Mouse (Mus musculus) embryonic facial prominence, embryonic 14.5 days (tissue): Measurements from ENCODE around the gene Pfn1. TPM values are rescaled to one million over a fixed set of nuclear protein-coding genes. Genes with fewer than 3 reads are reported as not detected.

Experiments used
- ATAC-seq: fragments of 200-750 bp; cut with Nextera tagmentation; 2 replicates; pipeline ENCODE4 v1.8.0; 2017; ENCODE audit warnings: low read depth, moderate number of reproducible peaks, moderate TSS enrichment
- DNase-seq: peaks from one replicate; pipeline ENCODE4 v3.0.0-alpha.2; 2015; ENCODE audit warnings: low spot score
- H3K27ac ChIP-seq: fragments of 300-500 bp; sonication (generic); replicated peaks from 2 replicates; pipeline ENCODE4 v1.5.1; 2014; ENCODE audit warnings: low read depth, mild to moderate bottlenecking, low read length, moderate library complexity
- H3K27me3 ChIP-seq: fragments of 300-500 bp; sonication (generic); replicated peaks from 2 replicates; pipeline ENCODE4 v1.6.1; 2014; ENCODE audit warnings: low read length; ENCODE audit not compliant: control insufficient read depth, insufficient read depth
- H3K36me3 ChIP-seq: fragments of 300-500 bp; sonication (generic); 2 replicates; pipeline ENCODE4 v1.6.1; 2014; ENCODE audit warnings: low read length, mixed read lengths; ENCODE audit not compliant: control insufficient read depth, insufficient read depth
- H3K4me1 ChIP-seq: fragments of 300-500 bp; sonication (generic); 2 replicates; pipeline ENCODE4 v1.6.1; 2014; ENCODE audit warnings: antibody characterized with exemption, low read length; ENCODE audit not compliant: control insufficient read depth, insufficient read depth
- H3K4me2 ChIP-seq: fragments of 300-500 bp; sonication (generic); 2 replicates; pipeline ENCODE4 v1.6.1; 2014; ENCODE audit warnings: low read depth, mild to moderate bottlenecking, low read length, moderate library complexity, mixed read lengths
- H3K4me3 ChIP-seq: fragments of 300-500 bp; sonication (generic); 2 replicates; pipeline ENCODE4 v1.5.1; 2014; ENCODE audit warnings: low read depth, mild to moderate bottlenecking, low read length
- H3K9ac ChIP-seq: fragments of 300-500 bp; sonication (generic); 2 replicates; pipeline ENCODE4 v1.6.1; 2014; ENCODE audit warnings: low read depth, mild to moderate bottlenecking, low read length, moderate library complexity, mixed read lengths
- H3K9me3 ChIP-seq: fragments of 300-500 bp; sonication (generic); 2 replicates; pipeline ENCODE4 v1.6.1; 2016; ENCODE audit warnings: low read length; ENCODE audit not compliant: control insufficient read depth
- WGBS: fragments of 180-500 bp; shearing (Covaris S2); extraction: QIAGEN DNeasy Blood & Tissue Kit; methylation state at CpG from one replicate; pipeline ENCODE4 v1.1.7; 2014; 5-methylcytosine and 5-hydroxymethylcytosine counted together
- polyA plus RNA-seq: library from polyadenylated mRNA; unstranded; fragments of >200 nt; fragmentation: Nextera tagmentation; extraction: Ambion mirVana; gene quantifications from 2 replicates; pipeline ENCODE4 v1.2.1, GENCODE M21; 2014

Gene Pfn1
- polyA plus RNA-seq, 1 experiment from 2014 or later = 1,605 TPM

DNA sequence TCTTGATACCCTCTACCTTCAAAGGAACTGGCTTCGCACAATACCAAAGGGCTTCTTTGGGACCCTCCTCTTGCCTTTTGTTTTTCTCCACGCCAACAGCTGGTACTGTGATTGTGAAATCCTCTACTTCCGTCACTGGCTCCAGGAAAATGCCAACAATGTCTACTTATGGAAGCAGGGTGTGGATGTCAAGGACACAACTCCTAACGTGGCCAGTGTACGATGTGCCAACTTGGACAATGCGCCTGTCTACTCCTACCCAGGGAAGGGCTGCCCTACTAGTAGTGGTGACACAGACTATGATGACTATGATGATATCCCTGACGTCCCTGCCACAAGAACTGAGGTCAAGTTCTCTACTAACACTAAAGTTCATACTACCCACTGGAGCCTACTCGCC lies 14.5 kb downstream of the Pfn1 start:
- Histone ChIP-seq H3K36me3 (peaks cover 17% of the 10 kb centered on the region), H3K9me3 (no peaks in the 10 kb centered on the region), H3K4me3 (no peak overlapping the region), H3K27me3 (no peaks in the 10 kb centered on the region), H3K4me1 (no peaks in the 10 kb centered on the region), H3K27ac (no peak overlapping the region), H3K4me2 (no peak overlapping the region), H3K9ac (no peak overlapping the region)
- DNase-seq = no peak
- no peak for ATAC-seq
- WGBS = 89% methylated on average over 8 of the region's 8 CpGs

DNA sequence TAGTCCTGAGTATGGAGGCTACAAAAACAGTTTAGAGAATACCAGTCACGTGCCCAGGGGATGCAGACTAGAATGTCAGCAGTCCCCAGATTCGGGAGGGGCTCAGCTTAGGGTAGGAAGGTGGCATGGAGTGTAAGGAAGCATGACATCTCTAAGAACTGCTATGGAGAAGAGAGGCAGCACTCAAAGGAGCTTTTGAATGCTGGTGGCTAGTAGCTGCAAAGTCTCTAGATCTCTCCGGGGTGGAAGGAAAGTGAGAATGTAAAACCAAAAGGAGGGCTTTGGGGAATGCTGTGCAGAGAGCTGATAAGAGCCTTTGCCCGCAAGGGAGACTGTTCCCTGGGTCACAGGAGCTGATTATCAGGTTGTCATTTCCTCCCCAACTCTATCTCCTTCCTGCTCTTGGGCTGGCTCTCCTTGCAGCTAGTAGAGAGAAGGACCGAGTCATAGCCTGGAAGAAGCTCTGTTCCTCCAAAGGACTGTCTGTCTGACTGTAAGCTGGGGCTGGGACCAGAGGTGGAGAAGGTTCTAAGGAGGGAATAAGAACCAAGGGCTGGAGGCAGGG lies 15.6 kb downstream of the Pfn1 start, which contains the start of gene Gp1ba:
Gp1ba (plus strand) TSS at position 409 of the 565 bp plus-strand sequence.
- no peaks in the 10 kb centered on the region for H3K4me1 ChIP-seq
- H3K27ac ChIP-seq = no peak within 1 kb of the TSS
- WGBS = 46% methylated on average over 5 of the region's 5 CpGs
- 0 out of 2 replicates have a peak, but pooled peaks cover 5% of the 10 kb centered on the region for H3K36me3 ChIP-seq
- no peak within 1 kb of the TSS for H3K9ac ChIP-seq
- DNase-seq (no peak), ATAC-seq (no peak)
- no peak within 1 kb of the TSS for H3K4me3 ChIP-seq
- H3K9me3 ChIP-seq = no peaks in the 10 kb centered on the region
- no peak within 1 kb of the TSS for H3K4me2 ChIP-seq
- no peaks in the 10 kb centered on the region for H3K27me3 ChIP-seq

DNA sequence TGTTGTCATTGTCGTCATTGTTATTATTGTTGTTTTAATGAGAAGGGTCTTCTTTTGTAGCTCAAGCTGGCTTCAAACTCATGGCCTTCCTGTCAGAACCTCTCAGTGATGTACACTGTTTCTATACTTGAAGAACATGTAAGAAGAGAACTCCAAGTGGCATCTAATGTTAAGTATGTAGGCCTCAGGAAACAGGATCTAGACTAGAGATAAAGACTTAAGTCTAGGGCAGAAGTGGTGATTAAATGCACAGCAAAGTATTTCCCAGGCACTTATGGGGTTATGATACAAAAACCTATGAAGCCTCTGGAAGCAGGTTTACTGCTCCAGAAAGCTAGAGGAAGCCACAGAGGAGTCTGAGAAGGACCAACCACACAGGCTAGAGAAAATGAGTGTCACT lies 16.2 kb downstream of the Pfn1 start:
- no peak for DNase-seq
- Histone ChIP-seq H3K9me3 (no peaks in the 10 kb centered on the region), H3K4me2 (no peak overlapping the region), H3K9ac (no peak overlapping the region), H3K4me1 (no peaks in the 10 kb centered on the region), H3K4me3 (no peak overlapping the region), H3K27ac (no peak overlapping the region), H3K36me3 (0 out of 2 replicates have a peak, but pooled peaks cover 5% of the 10 kb centered on the region), H3K27me3 (no peaks in the 10 kb centered on the region)
- WGBS = 74% methylated on average over 1 of the region's 1 CpGs
- ATAC-seq = no peak

DNA sequence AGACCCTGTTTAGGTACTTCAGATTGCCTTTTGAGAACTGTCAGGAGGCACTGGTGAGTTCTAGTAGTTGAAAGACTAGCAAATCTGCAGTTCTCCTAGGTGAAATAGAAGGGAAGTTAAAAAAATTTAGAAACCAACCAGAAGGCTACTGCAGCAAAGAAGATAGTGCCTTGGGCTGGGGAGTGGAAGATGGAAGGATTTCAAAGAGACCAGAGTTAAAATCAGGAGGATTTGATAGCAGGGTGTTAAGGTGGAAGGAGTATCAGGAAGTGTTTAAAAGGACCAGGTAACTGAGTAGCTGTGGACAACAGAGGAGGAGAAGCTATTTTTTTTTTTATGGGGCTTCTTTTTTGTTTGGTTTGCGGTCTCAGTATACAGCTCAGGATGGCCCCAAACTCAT lies 16.7 kb downstream of the Pfn1 start:
- Histone ChIP-seq H3K4me2 (no peak overlapping the region), H3K4me1 (no peaks in the 10 kb centered on the region), H3K9me3 (no peaks in the 10 kb centered on the region), H3K9ac (no peak overlapping the region), H3K27me3 (no peaks in the 10 kb centered on the region), H3K36me3 (0 out of 2 replicates have a peak, but pooled peaks cover 1% of the 10 kb centered on the region), H3K27ac (no peak overlapping the region), H3K4me3 (no peak overlapping the region)
- WGBS = 95% methylated on average over 1 of the region's 1 CpGs
- ATAC-seq (no peak), DNase-seq (no peak)

DNA sequence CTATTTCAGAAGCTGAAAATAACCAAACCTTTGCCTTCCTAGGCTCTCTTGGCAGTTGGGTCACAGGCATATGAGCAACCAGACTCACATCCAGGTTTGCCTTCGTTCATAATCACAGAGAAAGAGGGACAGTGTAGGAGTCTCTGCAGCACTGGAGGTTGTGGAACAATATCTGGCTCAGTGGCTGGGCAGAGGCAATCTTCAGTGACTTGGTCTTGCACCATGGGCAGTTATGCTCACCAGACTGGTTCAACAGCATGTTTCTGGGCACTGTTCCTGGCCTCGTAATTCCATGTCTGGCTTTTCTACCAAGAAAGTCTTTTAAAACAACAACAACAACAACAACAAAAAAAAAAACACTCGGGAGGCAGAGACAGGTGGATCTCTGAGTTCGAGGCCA lies 18.8 kb downstream of the Pfn1 start:
- Histone ChIP-seq H3K4me1 (no peaks in the 10 kb centered on the region), H3K9ac (no peak overlapping the region), H3K27ac (no peak overlapping the region), H3K36me3 (no peaks in the 10 kb centered on the region), H3K9me3 (no peaks in the 10 kb centered on the region), H3K4me3 (no peak overlapping the region), H3K27me3 (no peaks in the 10 kb centered on the region), H3K4me2 (no peak overlapping the region)
- DNase-seq (no peak), ATAC-seq (no peak)
- 81% methylated on average over 4 of the region's 4 CpGs for WGBS

DNA sequence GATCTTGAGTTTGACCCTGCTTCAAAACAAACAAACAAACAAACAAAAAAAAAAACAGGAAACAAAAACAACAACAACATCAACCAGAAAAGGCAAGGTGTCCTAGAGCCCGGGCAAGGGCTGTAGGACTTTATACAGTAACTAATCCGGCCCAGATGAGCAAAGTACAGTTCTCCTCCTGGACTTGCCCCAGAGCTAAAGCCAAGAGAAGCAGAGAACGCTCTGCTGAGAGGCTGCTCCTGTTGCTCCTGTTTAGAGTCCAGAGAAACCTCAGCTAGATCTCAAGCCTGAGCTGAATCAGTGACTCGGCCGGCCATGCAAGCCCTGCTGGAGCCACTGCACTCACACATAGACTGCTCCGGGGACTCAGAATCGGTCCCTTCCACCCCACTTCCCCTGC lies 24.3 kb downstream of the Pfn1 start:
- Histone ChIP-seq H3K27ac (no peak overlapping the region), H3K4me1 (no peaks in the 10 kb centered on the region), H3K27me3 (no peaks in the 10 kb centered on the region), H3K4me3 (no peak overlapping the region), H3K9ac (no peak overlapping the region), H3K9me3 (no peaks in the 10 kb centered on the region), H3K4me2 (no peak overlapping the region), H3K36me3 (no peaks in the 10 kb centered on the region)
- no peak for DNase-seq
- ATAC-seq = no peak
- WGBS = 66% methylated on average over 4 of the region's 7 CpGs

DNA sequence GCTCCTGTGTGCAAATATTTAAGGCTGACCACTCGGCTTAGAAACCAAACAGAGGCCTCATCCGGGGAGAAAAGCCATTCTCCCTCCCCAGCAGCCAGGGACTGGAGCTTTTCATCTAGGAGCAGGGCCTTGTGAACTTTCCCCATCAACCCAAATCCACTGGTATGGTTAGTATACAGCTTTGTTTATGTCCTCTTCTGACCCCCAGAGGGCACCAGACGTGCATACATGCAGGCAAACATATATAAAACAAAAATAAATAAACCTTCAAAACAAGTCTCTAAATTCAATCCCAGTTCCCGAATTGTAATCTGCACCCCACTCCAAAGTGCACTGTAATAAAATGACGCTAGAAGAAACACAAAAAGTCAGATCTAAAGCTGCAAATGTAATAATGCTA lies 24.9 kb downstream of the Pfn1 start:
- Histone ChIP-seq H3K4me2 (no peak overlapping the region), H3K4me3 (no peak overlapping the region), H3K27me3 (no peaks in the 10 kb centered on the region), H3K4me1 (no peaks in the 10 kb centered on the region), H3K9me3 (no peaks in the 10 kb centered on the region), H3K36me3 (no peaks in the 10 kb centered on the region), H3K27ac (no peak overlapping the region), H3K9ac (no peak overlapping the region)
- DNase-seq (peak; percentile 36), ATAC-seq (no peak)
- 52% methylated on average over 5 of the region's 5 CpGs for WGBS

DNA sequence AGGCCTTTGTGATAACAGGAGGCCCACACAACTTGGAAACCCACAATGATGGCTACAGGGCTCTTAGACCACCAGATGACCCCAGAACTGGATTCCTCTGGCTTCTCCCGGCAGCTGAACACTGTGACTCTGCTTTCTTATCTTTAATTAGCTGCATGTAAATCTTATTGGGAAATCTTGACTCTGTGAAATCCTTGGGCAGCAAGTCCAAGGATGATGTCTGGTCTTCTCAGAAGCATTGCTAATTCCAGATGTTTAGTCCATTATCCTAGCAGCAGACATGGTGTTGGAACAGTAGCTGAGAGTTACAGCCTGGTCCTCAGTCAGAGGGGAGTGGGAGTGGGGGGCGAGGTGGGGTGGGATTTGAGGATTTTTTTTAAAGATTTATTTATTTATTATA lies 26.0 kb downstream of the Pfn1 start:
- no peak overlapping the region for H3K27ac ChIP-seq
- H3K36me3 ChIP-seq = no peaks in the 10 kb centered on the region
- no peak overlapping the region for H3K9ac ChIP-seq
- H3K4me3 ChIP-seq = no peak overlapping the region
- no peak for ATAC-seq
- no peaks in the 10 kb centered on the region for H3K4me1 ChIP-seq
- DNase-seq = no peak
- H3K27me3 ChIP-seq = no peaks in the 10 kb centered on the region
- WGBS = 69% methylated on average over 2 of the region's 2 CpGs
- no peak overlapping the region for H3K4me2 ChIP-seq
- H3K9me3 ChIP-seq = no peaks in the 10 kb centered on the region

DNA sequence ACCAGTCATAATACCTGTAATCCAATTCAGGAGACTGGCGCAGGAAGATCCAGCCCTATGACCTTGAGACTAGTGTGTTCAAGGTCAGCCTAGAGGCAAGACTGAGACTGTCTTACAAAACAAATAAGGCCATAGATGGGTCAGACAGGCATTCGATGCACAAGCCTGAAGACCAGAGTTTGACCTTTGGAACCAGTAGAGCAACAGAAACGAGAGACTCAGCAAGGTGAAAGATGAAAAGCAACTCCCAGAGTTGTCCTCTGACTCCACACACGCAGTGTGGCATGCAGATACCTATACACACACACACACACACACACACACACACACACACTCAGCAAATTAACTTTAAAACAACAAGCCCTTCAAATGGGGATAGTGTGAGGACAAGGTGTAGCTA lies 27.6 kb downstream of the Pfn1 start:
- no peak overlapping the region for H3K4me2 ChIP-seq
- H3K27ac ChIP-seq = no peak overlapping the region
- H3K9ac ChIP-seq = no peak overlapping the region
- no peaks in the 10 kb centered on the region for H3K27me3 ChIP-seq
- no peaks in the 10 kb centered on the region for H3K9me3 ChIP-seq
- no peaks in the 10 kb centered on the region for H3K36me3 ChIP-seq
- no peak overlapping the region for H3K4me3 ChIP-seq
- DNase-seq (no peak), ATAC-seq (no peak)
- H3K4me1 ChIP-seq = no peaks in the 10 kb centered on the region
- 51% methylated on average over 4 of the region's 4 CpGs for WGBS
